Mouse (Mus musculus): Measurements from ENCODE around the gene Tsacc.

The Tsacc gene

DNA sequence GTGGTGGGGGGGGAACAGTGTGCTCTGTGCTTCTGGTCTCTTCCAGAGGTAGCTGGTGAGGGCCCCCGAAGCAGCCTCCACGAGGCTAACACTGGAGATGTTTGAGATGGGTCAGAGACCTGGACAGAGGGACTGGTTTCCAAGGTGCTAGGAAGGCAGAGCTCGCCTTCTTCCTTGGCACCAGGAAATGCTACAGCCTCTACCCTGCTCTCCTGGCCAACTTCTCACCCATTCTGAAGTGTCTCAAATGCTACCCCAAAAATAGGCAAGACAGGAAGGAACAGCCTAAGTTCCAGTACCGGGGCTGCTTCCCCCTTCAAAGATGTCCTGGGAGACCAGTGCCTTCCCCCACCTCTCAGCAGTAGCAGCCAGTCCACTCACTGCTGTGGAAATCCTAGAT lies 57.4 kb downstream of the Tsacc start:
- no peak for DNase-seq (ENCODE audit: low read depth, low spot score)

DNA sequence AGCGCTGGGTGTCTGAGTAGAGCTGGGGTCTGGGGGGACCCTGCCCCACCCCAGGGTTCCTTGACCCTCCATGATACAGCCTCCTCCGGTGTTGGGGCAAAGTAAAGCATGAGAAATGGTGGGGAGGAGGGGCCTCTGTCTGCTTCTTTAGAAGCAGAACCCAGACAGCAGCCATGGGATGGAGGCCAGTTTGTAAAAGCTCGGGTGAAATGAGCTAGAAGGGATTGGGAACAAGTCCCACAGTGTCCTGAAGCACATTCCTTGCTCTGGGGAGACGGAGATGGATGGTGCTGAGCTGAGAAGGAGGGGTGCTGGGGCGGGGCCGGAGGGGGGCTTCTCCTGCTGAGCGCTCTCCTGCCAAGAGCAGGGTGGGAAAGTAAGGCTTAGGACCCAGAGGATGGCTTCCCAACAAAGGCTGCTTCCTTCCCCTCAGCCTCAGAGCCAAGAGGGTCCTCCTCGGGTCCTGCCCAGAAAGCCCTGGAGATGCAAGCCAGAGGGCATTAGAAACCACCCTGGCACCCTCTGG lies 57.9 kb downstream of the Tsacc start:
- no peak for DNase-seq (ENCODE audit: low read depth, low spot score)

DNA sequence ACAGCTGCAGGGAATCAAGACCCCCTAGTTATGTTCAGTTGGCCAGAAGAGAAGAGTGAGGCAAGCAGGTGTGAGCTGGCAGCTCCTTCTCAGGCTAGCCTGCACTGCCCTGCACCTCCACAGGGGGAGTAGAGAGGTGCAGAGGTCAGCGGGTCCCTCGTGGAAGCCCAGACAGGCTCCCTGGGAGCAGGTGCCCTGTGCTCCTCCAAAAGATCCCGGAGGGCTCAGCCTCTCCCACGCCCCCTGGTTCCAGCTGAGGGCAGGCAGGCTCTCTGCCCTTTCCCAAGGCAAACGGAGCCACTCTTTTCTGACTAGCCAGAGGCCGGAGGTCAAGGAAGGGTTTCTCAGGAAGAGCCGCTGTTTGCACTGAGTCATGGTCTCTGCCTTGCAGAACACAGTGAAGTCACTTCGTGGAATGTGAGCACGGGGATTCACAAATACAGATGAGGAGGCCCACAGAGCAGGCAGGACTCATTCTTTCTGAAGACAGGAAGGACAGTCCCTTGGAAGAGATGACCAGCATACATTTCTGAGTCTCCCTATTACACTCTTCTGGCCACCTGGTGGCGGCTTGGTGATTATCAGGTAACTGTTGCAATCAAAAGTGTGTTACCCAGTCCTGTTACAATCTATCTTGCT lies 59.1 kb downstream of the Tsacc start:
- no peak for DNase-seq (ENCODE audit: low read depth, low spot score)

DNA sequence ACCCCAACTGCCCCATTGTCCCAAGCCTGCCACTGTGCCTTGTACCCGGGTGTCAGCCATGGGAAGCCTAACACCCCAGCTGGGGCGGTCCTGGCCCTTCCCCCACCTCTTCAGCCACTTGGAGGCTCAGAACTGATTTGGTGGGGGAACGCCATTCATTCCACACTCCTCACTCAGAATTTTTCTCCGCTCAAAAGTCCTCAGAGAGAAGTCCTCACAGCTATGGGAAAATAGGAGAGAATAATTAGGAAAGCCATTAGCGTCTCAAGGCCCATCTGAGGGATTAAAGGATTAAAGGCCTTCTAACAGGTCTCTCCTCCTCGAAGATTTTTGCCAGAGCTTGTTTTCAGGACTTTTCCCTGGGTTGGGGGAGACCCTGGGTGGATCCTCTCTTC lies 59.6 kb downstream of the Tsacc start:
- no peak for DNase-seq (ENCODE audit: low read depth, low spot score)

DNA sequence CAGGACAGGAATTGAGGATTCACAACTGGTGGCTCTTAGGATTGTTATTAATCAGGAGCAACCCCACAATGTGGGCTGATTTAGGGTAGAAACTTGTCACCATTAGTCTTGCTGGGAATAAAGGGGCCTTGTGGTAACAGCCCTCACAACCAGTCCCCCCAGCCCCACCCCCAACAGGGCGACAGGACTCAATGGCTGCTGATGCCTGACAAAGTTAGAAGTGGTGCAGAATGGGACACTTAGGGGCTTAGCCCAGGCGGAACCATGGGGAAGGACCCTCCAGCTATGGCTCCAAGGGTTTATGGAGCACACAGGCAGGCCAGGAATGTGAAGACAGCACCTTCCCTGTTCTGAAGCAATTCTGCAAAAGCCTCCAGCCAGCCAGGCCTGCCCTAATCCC lies 61.2 kb downstream of the Tsacc start:
- DNase-seq (ENCODE audit: low read depth, low spot score), result no peak

DNA sequence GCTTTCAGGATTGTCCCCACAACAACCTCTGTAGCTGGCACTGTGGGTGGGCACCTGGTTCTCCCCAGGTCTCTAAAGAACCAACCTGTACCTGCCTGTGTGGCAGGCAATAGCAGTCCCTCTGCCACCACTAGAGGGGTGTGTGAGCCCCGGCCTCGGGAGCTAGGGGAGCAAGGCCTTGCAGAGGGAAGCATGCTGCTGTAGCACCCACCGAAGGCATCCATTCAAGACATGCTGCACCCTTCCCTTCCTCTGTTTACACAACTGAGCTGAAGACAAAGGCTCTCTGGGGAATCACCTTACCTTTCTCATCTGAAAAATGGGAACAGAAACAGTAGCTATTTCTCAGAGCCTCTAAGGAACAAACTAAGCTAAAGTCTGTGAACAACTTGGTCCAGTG lies 61.6 kb downstream of the Tsacc start:
- no peak for DNase-seq (ENCODE audit: low read depth, low spot score)

DNA sequence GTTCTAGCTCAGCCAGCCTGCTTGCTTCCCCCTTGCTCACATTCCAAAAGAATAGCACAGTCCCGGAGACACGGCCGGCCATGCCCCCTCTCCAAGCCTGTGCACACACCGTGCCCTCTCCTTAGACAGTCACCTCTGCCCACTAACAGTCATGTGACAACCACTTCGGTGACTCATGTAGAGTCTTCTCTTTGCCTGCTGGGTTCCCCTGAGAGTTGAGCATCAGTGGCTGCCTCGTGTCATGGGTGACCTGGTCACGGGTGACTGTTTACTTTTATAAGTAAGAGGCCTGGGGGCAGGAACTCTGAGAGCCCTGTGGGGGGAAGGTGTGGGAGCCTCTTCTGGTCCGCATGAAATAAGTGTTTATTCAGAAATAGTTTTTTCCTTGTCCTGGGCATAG lies 62.8 kb downstream of the Tsacc start:
- DNase-seq (ENCODE audit: low read depth, low spot score), result no peak

DNA sequence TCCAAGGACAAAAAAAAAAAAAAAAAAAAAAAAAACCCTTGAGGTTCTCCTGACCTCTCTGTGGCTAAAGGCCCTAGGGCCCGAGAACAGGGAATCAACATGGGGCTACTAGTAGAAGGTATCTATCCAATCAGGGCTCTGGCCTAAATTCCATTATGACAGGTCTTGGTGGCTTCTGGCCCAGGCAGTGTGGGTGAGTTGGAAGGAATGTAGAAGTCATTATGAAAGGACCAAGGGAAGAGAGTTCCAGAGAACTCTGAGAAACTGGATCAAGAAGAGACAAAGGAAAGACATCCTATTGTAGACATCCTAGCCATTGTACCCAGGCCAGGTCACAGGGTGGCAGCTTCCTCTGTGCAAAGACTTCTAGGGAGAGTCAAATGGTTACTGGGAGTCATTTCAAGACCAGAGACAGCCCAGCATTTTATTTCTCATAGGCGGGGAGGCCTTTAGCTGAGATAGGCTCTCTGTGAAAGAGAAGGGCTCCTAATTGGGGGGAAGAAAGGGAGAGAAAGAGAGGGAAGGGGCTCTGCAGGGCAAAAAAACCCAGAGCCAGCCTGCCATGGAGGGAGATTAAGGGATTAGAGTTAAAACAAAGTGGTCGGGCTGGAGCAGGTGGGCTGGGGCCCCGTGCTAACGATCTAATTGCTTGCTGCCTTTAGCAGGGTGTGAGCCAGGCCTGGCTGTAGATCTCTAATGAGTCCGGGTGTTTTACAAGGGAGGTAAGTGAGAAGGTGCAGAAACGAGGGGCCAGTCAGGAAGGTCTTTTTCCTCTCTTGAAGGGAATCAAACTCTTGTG lies 63.7 kb downstream of the Tsacc start:
- DNase-seq (ENCODE audit: low read depth, low spot score), result no peak
